Mouse (Mus musculus) limb, embryonic 14.5 days (tissue): ENCODE measurements around the gene Dpagt1. TPM values are rescaled to one million over a fixed set of nuclear protein-coding genes. Genes with fewer than 3 reads are reported as not detected.
"Not testable (repeated sequence)": the region's sequence is repeated elsewhere in the genome, so short reads cannot be mapped to it uniquely, and the experiment has no call there.

Source experiments
- ATAC-seq: fragments of 200-750 bp; cut with Nextera tagmentation; 2 replicates; pipeline ENCODE4 v1.8.0; 2017; ENCODE audit warnings: low read depth, moderate number of reproducible peaks, moderate TSS enrichment; ENCODE audit not compliant: low FRiP score
- DNase-seq: peaks from one replicate; pipeline ENCODE4 v3.0.0-alpha.2; 2015; ENCODE audit warnings: low spot score
- H3K27ac ChIP-seq: fragments of 300-500 bp; sonication (generic); replicated peaks from 2 replicates; pipeline ENCODE4 v1.5.1; 2014; ENCODE audit warnings: low read depth, mild to moderate bottlenecking, low read length, moderate library complexity, mixed read lengths
- H3K27me3 ChIP-seq: fragments of 300-500 bp; sonication (generic); 2 replicates; pipeline ENCODE4 v1.6.1; 2014; ENCODE audit warnings: low read length, mixed read lengths; ENCODE audit not compliant: control insufficient read depth, insufficient read depth
- H3K36me3 ChIP-seq: fragments of 300-500 bp; sonication (generic); 2 replicates; pipeline ENCODE4 v1.6.1; 2014; ENCODE audit warnings: mild to moderate bottlenecking, low read length, moderate library complexity, mixed read lengths; ENCODE audit not compliant: control insufficient read depth, insufficient read depth
- H3K4me1 ChIP-seq: fragments of 300-500 bp; sonication (generic); 2 replicates; pipeline ENCODE4 v1.6.1; 2014; ENCODE audit warnings: antibody characterized with exemption, low read length, mixed read lengths; ENCODE audit not compliant: control insufficient read depth, insufficient read depth
- H3K4me2 ChIP-seq: fragments of 300-500 bp; sonication (generic); replicated peaks from 2 replicates; pipeline ENCODE4 v1.6.1; 2014; ENCODE audit warnings: low read depth, mild to moderate bottlenecking, low read length, moderate library complexity; ENCODE audit not compliant: severe bottlenecking
- H3K4me3 ChIP-seq: fragments of 300-500 bp; sonication (generic); replicated peaks from 2 replicates; pipeline ENCODE4 v1.5.1; 2014; ENCODE audit warnings: low read length
- H3K9ac ChIP-seq: fragments of 300-500 bp; sonication (generic); 2 replicates; pipeline ENCODE4 v1.6.1; 2014; ENCODE audit warnings: mild to moderate bottlenecking, low read depth, low read length, moderate library complexity; ENCODE audit not compliant: severe bottlenecking
- H3K9me3 ChIP-seq: fragments of 300-500 bp; sonication (generic); 2 replicates; pipeline ENCODE4 v1.6.1; 2016; ENCODE audit warnings: low read length; ENCODE audit not compliant: control insufficient read depth
- POLR2A ChIP-seq: fragments of 200-500 bp; IDR thresholded peaks from 2 replicates; pipeline ENCODE4 v1.8.0; 2012; ENCODE audit warnings: inconsistent platforms, mild to moderate bottlenecking, moderate library complexity, borderline replicate concordance; ENCODE audit not compliant: insufficient read depth, insufficient read length; ENCODE audit errors: extremely low read depth
- WGBS: fragments of 180-500 bp; shearing (Covaris S2); extraction: QIAGEN DNeasy Blood & Tissue Kit; methylation state at CpG from one replicate; pipeline ENCODE4 v1.1.7; 2014; 5-methylcytosine and 5-hydroxymethylcytosine counted together
- polyA plus RNA-seq, 2 experiments: library from polyadenylated mRNA; depleted of rRNA in 1 of 2; stranded (reverse) in 1 of 2; unstranded in 1 of 2; fragments of >200 nt; fragmentation: Nextera tagmentation in 1 of 2; extraction: Ambion mirVana in 1 of 2; gene quantifications; 2 replicates each; pipeline versions ENCODE4 v1.2.1 to v1.2.3; 2012 to 2014

Dpagt1 gene
- polyA plus RNA-seq, 2 experiments: 39.5 to 47.9 TPM

DNA sequence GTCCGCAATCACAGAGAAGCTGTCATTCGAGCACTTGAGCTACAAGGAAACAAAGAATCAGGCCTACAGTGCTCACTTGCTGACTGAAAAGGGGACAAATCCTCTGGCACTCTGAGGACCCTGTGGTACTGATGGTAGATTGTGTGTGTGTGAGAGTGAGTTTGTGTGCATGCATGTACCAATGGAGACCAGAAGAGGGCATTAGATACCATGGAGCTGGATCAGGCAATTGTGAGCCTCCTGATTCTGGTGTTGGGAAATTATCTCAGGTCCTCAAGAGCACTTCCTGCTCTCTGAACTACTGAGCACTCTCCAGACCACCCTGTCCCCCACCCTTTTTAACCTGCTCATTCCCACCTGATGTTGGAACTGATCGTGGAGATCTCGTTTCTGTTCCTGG, 22.7 kb downstream of the Dpagt1 start:
- Histone ChIP-seq H3K4me2 (no peak overlapping the region), H3K36me3 (peaks cover 73% of the 10 kb centered on the region), H3K4me1 (no peaks in the 10 kb centered on the region), H3K27me3 (no peaks in the 10 kb centered on the region), H3K9me3 (no peaks in the 10 kb centered on the region), H3K4me3 (no peak overlapping the region), H3K9ac (no peak overlapping the region), H3K27ac (no peak overlapping the region)
- ATAC-seq (no peak), DNase-seq (no peak)
- TF ChIP-seq POLR2A: no peak
- WGBS: 95% methylated on average over 4 of the region's 4 CpGs

GRCm38 (mm10) chr9:44351396-44351795, 25.6 kb downstream of the Dpagt1 start:
- DNase-seq (no peak), ATAC-seq (no peak)
- H3K4me2 ChIP-seq: no peak overlapping the region
- H3K4me3 ChIP-seq: no peak overlapping the region
- TF ChIP-seq POLR2A: no peak
- no peaks in the 10 kb centered on the region for H3K27me3 ChIP-seq
- WGBS: 94% methylated on average over 4 of the region's 4 CpGs
- H3K36me3 ChIP-seq: peaks cover 97% of the 10 kb centered on the region
- H3K9me3 ChIP-seq: no peaks in the 10 kb centered on the region
- no peak overlapping the region for H3K9ac ChIP-seq
- H3K27ac ChIP-seq: no peak overlapping the region
- H3K4me1 ChIP-seq: no peaks in the 10 kb centered on the region

- no peaks in the 10 kb centered on the region for H3K27me3 ChIP-seq
- 92% methylated on average over 10 of the region's 10 CpGs for WGBS
- H3K9ac ChIP-seq: no peak overlapping the region
- peaks cover 98% of the 10 kb centered on the region for H3K36me3 ChIP-seq
- H3K27ac ChIP-seq: no peak overlapping the region
- no peaks in the 10 kb centered on the region for H3K9me3 ChIP-seq
- no peak overlapping the region for H3K4me3 ChIP-seq
- DNase-seq (no peak), ATAC-seq (no peak)
- no peak for TF ChIP-seq POLR2A
- no peaks in the 10 kb centered on the region for H3K4me1 ChIP-seq
- no peak overlapping the region for H3K4me2 ChIP-seq
Measured at GRCm38 (mm10) chr9:44352337-44352736, 26.5 kb downstream of the Dpagt1 start.

GRCm38 (mm10) chr9:44353142-44353541, 27.3 kb downstream of the Dpagt1 start:
- H3K9me3 ChIP-seq: no peaks in the 10 kb centered on the region
- H3K4me3 ChIP-seq: no peak overlapping the region
- WGBS: 86% methylated on average over 6 of the region's 6 CpGs
- DNase-seq (no peak), ATAC-seq (no peak)
- TF ChIP-seq POLR2A: no peak
- H3K27me3 ChIP-seq: no peaks in the 10 kb centered on the region
- H3K27ac ChIP-seq: no peak overlapping the region
- H3K36me3 ChIP-seq: peaks cover 97% of the 10 kb centered on the region
- H3K4me1 ChIP-seq: no peaks in the 10 kb centered on the region
- no peak overlapping the region for H3K9ac ChIP-seq
- no peak overlapping the region for H3K4me2 ChIP-seq

DNA sequence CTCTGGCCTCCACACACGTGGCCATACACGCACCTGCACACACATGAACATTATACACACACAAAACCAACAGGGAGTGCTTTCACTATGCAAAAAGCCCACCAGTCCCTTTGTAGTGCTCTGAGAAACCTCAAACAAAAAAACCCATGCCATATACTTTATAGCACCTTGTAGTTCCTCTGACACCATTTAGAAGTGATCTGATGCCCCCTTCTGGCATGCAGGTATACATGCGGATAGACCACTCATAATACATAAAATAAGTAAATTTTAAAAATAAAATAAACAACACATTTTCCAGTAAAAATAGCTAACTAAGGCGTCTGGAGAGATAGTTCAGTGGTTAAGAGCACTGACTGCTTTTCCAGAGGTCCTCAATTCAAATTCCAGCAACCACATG, 31.4 kb downstream of the Dpagt1 start:
- DNase-seq: no peak
- Histone ChIP-seq H3K4me2 (no peak overlapping the region), H3K27ac (no peak overlapping the region), H3K9ac (no peak overlapping the region), H3K27me3 (no peaks in the 10 kb centered on the region), H3K4me3 (no peak overlapping the region), H3K36me3 (peaks cover 72% of the 10 kb centered on the region), H3K9me3 (no peaks in the 10 kb centered on the region), H3K4me1 (peaks cover 6% of the 10 kb centered on the region; the same call in 1 of the 2 replicates)
- no peak for ATAC-seq
- TF ChIP-seq POLR2A: no peak
- 72% methylated on average over 4 of the region's 4 CpGs for WGBS

- peak; percentile 95 for ATAC-seq
- peak; percentile 49; the same call in 1 of the 2 replicates for TF ChIP-seq POLR2A
- Histone ChIP-seq H3K4me1 (peaks cover 6% of the 10 kb centered on the region; the same call in 1 of the 2 replicates), H3K36me3 (peaks cover 31% of the 10 kb centered on the region), H3K4me3 (peak within 1 kb of the TSS; percentile 87), H3K9ac (peak within 1 kb of the TSS; percentile 75), H3K27me3 (no peaks in the 10 kb centered on the region), H3K9me3 (no peaks in the 10 kb centered on the region), H3K27ac (0 out of 2 replicates have a peak within 1 kb of the TSS, but pooled peaks have one; percentile 30), H3K4me2 (peak within 1 kb of the TSS; percentile 72)
- WGBS: under 1% methylated on average over 44 of the region's 44 CpGs
- DNase-seq: peak; percentile 96
Measured at GRCm38 (mm10) chr9:44361190-44361917, 35.5 kb downstream of the Dpagt1 start, which contains the start of gene Vps11. Gene Vps11 (minus strand): TSS chr9:44361670.

DNA sequence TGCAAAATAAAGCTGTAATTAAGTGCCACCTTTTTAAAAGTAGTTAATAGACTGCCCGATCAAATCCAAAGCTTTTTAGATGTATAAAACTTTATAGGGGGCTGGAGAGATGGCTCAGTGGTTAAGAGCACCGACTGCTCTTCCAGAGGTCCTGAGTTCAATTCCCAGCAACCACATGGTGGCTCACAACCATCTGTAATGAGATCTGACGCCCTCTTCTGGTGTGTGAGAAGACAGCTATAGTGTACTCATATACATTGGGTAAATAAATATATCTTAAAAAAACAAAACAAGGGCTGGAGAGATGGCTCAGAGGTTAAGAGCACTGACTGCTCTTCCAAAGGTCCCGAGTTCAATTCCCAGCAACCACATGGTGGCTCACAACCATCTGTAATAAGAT, 36.1 kb downstream of the Dpagt1 start:
- Histone ChIP-seq H3K36me3 (peaks cover 25% of the 10 kb centered on the region), H3K9ac (0 out of 2 replicates have a peak overlapping the region, but pooled peaks have one; percentile 75), H3K27ac (0 out of 2 replicates have a peak overlapping the region, but pooled peaks have one; percentile 9), H3K4me2 (peak overlapping the region; percentile 72), H3K4me3 (peak overlapping the region; percentile 87)
- peak; percentile 45; the same call in 1 of the 2 replicates for ATAC-seq
- not testable (repeated sequence) for H3K9me3 ChIP-seq, H3K4me1 ChIP-seq, DNase-seq, H3K27me3 ChIP-seq
- WGBS: 33% methylated on average over 4 of the region's 4 CpGs
